Mouse (Mus musculus) bone marrow macrophage, adult 2 months (primary cell): Measurements from ENCODE around the gene Plod3.

Experiments
- CTCF ChIP-seq: IDR thresholded peaks from 2 replicates; pipeline ENCODE4 v1.5.1; 2012; ENCODE audit warnings: low read depth, mild to moderate bottlenecking, low read length, moderate library complexity
- POLR2A ChIP-seq: IDR thresholded peaks from 2 replicates; pipeline ENCODE4 v1.6.1; 2012; ENCODE audit warnings: mild to moderate bottlenecking, low read depth, low read length, borderline replicate concordance

DNA sequence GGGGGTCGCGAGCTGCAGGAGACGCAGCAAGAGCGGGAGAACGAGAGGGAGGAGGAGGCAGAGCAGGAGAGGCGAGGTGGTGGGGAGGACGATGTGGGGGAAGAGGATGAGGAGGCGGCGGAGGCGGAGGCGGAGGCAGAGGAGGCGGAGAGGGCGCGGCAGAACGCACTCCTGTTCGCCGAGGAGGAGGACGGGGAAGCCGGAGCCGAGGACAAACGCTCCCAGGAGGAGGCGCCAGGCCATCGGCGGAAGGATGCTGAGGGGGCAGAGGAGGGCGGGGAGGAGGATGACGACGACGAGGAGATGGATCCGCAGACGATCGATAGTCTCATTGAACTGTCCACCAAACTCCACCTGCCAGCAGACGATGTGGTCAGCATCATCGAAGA lies 45.2 kb downstream of the Plod3 start:
- TF ChIP-seq POLR2A (no peak), CTCF (no peak)
